Mouse (Mus musculus) bone marrow, adult 2 months (tissue): ENCODE measurements around the gene Adgrl3. TPM values are rescaled to one million over a fixed set of nuclear protein-coding genes. Genes with fewer than 3 reads are reported as not detected.

Experiments
- H3K27ac ChIP-seq: fragments of 200-500 bp; 2 replicates; pipeline ENCODE4 v1.5.1; 2012; ENCODE audit warnings: low read depth, mild to moderate bottlenecking, control low read depth, inconsistent platforms, low read length; ENCODE audit not compliant: control insufficient read depth, poor library complexity, insufficient read depth
- H3K4me1 ChIP-seq: fragments of 200-500 bp; 2 replicates; pipeline ENCODE4 v1.6.1; 2011; ENCODE audit warnings: low read length; ENCODE audit not compliant: control insufficient read depth, insufficient read depth
- H3K4me3 ChIP-seq: fragments of 200-500 bp; replicated peaks from 2 replicates; pipeline ENCODE3; 2011; ENCODE audit warnings: mild to moderate bottlenecking, low read depth, low read length, control low read depth; ENCODE audit not compliant: control insufficient read depth
- CTCF ChIP-seq: fragments of 200-500 bp; IDR thresholded peaks from 2 replicates; pipeline ENCODE4 v1.5.1; 2011; ENCODE audit warnings: low read length, control low read depth; ENCODE audit not compliant: control insufficient read depth, insufficient read depth
- POLR2A ChIP-seq: fragments of 200-500 bp; IDR thresholded peaks from 2 replicates; pipeline ENCODE4 v1.6.1; 2011; ENCODE audit warnings: low read depth, mild to moderate bottlenecking, control low read depth, low read length, borderline replicate concordance; ENCODE audit not compliant: control insufficient read depth
- WGBS: fragments of 180-500 bp; shearing (Covaris S2); methylation state at CpG from one replicate; pipeline ENCODE4 v1.1.7; 2018; 5-methylcytosine and 5-hydroxymethylcytosine counted together
- polyA plus RNA-seq: library from polyadenylated mRNA; stranded (reverse); fragments of >200 nt; gene quantifications from 2 replicates; pipeline ENCODE4 v1.2.4, GENCODE M21; 2011; ENCODE audit warnings: low replicate concordance; ENCODE audit not compliant: missing spikeins, insufficient read depth, insufficient read length

The Adgrl3 gene
- polyA plus RNA-seq, 1 experiment = not detected

- H3K27ac ChIP-seq = no peak overlapping the region
- TF ChIP-seq CTCF (no peak), POLR2A (no peak)
- no peak overlapping the region for H3K4me3 ChIP-seq
- 79% methylated on average over 5 of the region's 5 CpGs for WGBS
- H3K4me1 ChIP-seq = no peaks in the 10 kb centered on the region
Observed at GRCm38 (mm10) chr5:81427393-81427792, 407.5 kb downstream of the Adgrl3 start.

- TF ChIP-seq POLR2A (no peak), CTCF (no peak)
- WGBS = 79% methylated on average over 3 of the region's 3 CpGs
- H3K4me3 ChIP-seq = no peak overlapping the region
- H3K4me1 ChIP-seq = no peaks in the 10 kb centered on the region
- H3K27ac ChIP-seq = no peak overlapping the region
Observed at GRCm38 (mm10) chr5:81436375-81436774, 416.4 kb downstream of the Adgrl3 start.

- Histone ChIP-seq H3K27ac (no peak overlapping the region), H3K4me3 (no peak overlapping the region), H3K4me1 (no peaks in the 10 kb centered on the region)
- WGBS = 69% methylated on average over 5 of the region's 5 CpGs
- TF ChIP-seq POLR2A (no peak), CTCF (no peak)
Observed at GRCm38 (mm10) chr5:81442150-81442549, 422.2 kb downstream of the Adgrl3 start.

- no peak overlapping the region for H3K4me3 ChIP-seq
- H3K4me1 ChIP-seq = no peaks in the 10 kb centered on the region
- H3K27ac ChIP-seq = no peak overlapping the region
- TF ChIP-seq POLR2A (no peak), CTCF (no peak)
- 68% methylated on average over 4 of the region's 4 CpGs for WGBS
Observed at GRCm38 (mm10) chr5:81465971-81466370, 446.0 kb downstream of the Adgrl3 start.

GRCm38 (mm10) chr5:81474681-81475080 lies 454.7 kb downstream of the Adgrl3 start:
- Histone ChIP-seq H3K4me3 (no peak overlapping the region), H3K27ac (no peak overlapping the region), H3K4me1 (no peaks in the 10 kb centered on the region)
- TF ChIP-seq POLR2A (no peak), CTCF (no peak)
- 63% methylated on average over 2 of the region's 2 CpGs for WGBS

- no peak overlapping the region for H3K4me3 ChIP-seq
- no peak for TF ChIP-seq CTCF
- no peak for TF ChIP-seq POLR2A
- no peak overlapping the region for H3K27ac ChIP-seq
- H3K4me1 ChIP-seq = no peaks in the 10 kb centered on the region
- WGBS = 87% methylated on average over 3 of the region's 3 CpGs
Observed at GRCm38 (mm10) chr5:81475406-81475805, 455.5 kb downstream of the Adgrl3 start.

GRCm38 (mm10) chr5:81475971-81476606 lies 456.2 kb downstream of the Adgrl3 start:
- TF ChIP-seq CTCF (no peak), POLR2A (no peak)
- Histone ChIP-seq H3K4me1 (no peaks in the 10 kb centered on the region), H3K4me3 (no peak overlapping the region), H3K27ac (no peak overlapping the region)
- whole genome bisulfite sequencing = 44% methylated on average over 8 of the region's 8 CpGs

GRCm38 (mm10) chr5:81480911-81481310 lies 461.0 kb downstream of the Adgrl3 start:
- 88% methylated on average over 3 of the region's 3 CpGs for WGBS
- no peak for TF ChIP-seq POLR2A
- TF ChIP-seq CTCF = no peak
- Histone ChIP-seq H3K4me1 (no peaks in the 10 kb centered on the region), H3K27ac (no peak overlapping the region), H3K4me3 (no peak overlapping the region)

- Histone ChIP-seq H3K4me3 (no peak overlapping the region), H3K27ac (no peak overlapping the region), H3K4me1 (no peaks in the 10 kb centered on the region)
- TF ChIP-seq CTCF = no peak
- no peak for TF ChIP-seq POLR2A
- WGBS = 18% methylated on average over 3 of the region's 3 CpGs
Observed at GRCm38 (mm10) chr5:81483890-81484289, 464.0 kb downstream of the Adgrl3 start.
